In genomic region chr14:46512118-46512517, GRCm38 (mm10) we compare ENCODE assay signal across 20 mouse cellular contexts.
A peak's percentile ranks its signal among the peaks of the same experiment; 100 is the strongest.
DNase-seq lines count a peak whose midpoint lies in the region; ATAC-seq and TF ChIP-seq lines count a peak whose summit lies in the region.
"Had no signal": no experiment of that assay in that cellular context is flagged by ENCODE, and none has a peak within 500 bp of the region (broad histone marks: within the 10 kb centered on the region; RNA-seq: fewer than 3 reads in every experiment).

No protein-coding gene starts in this region.

- no peaks in the 10 kb centered on the region for H3K4me1 ChIP-seq in kidney, postnatal 0 days (replicated peaks; ENCODE audit: insufficient read depth, low read length)
- 0 out of 2 replicates have a peak, but pooled peaks cover 3% of the 10 kb centered on the region for H3K4me1 ChIP-seq in kidney, embryonic 14.5 days (ENCODE audit: control insufficient read depth, insufficient read depth, low read length)
- H3K4me1 ChIP-seq in lung, embryonic 16.5 days (replicated peaks; ENCODE audit: control insufficient read depth, insufficient read depth, low read length) = 0 out of 2 replicates have a peak, but pooled peaks cover 3% of the 10 kb centered on the region
- H3K4me1 ChIP-seq: heart, embryonic 13.5 days; limb, embryonic 13.5 days; midbrain, embryonic 10.5 days had no signal

- WGBS in kidney, postnatal 0 days = 100% methylated on average over 1 of the region's 1 CpGs
- 97% methylated on average over 1 of the region's 1 CpGs for WGBS in kidney, embryonic 14.5 days
- 94% methylated on average over 1 of the region's 1 CpGs for WGBS in lung, embryonic 16.5 days

- H3K36me3 ChIP-seq in kidney, postnatal 0 days (ENCODE audit: insufficient read depth, low read length) = no peaks in the 10 kb centered on the region
- no peaks in the 10 kb centered on the region for H3K36me3 ChIP-seq in kidney, embryonic 14.5 days (ENCODE audit: control insufficient read depth, insufficient read depth, low read length)
- H3K36me3 ChIP-seq in lung, embryonic 16.5 days (ENCODE audit: control insufficient read depth, insufficient read depth, low read length) = no peaks in the 10 kb centered on the region
- H3K36me3 ChIP-seq: heart, embryonic 13.5 days; limb, embryonic 13.5 days; midbrain, embryonic 10.5 days had no signal

- H3K27me3 ChIP-seq in kidney, postnatal 0 days (ENCODE audit: insufficient read depth, low read length) = no peaks in the 10 kb centered on the region
- no peaks in the 10 kb centered on the region for H3K27me3 ChIP-seq in kidney, embryonic 14.5 days (ENCODE audit: control insufficient read depth, insufficient read depth, low read length)
- no peaks in the 10 kb centered on the region for H3K27me3 ChIP-seq in lung, embryonic 16.5 days (ENCODE audit: control insufficient read depth, insufficient read depth, low read depth, low read length)
- H3K27me3 ChIP-seq: CH12.LX; heart, embryonic 13.5 days; limb, embryonic 13.5 days had no signal

- ATAC-seq in kidney, postnatal 0 days (replicated peaks; ENCODE audit: low FRiP score, low read depth) = no peak
- no peak for ATAC-seq in kidney, embryonic 14.5 days (ENCODE audit: low FRiP score, low TSS enrichment)
- ATAC-seq in lung, embryonic 16.5 days (ENCODE audit: low read depth) = 0 out of 2 replicates have a peak, but pooled peaks have one; percentile 20
- ATAC-seq: forebrain, embryonic 16.5 days; hindbrain, embryonic 16.5 days; intestine, postnatal 0 days had no signal

- no peak overlapping the region for H3K4me3 ChIP-seq in kidney, postnatal 0 days (replicated peaks; ENCODE audit: low read depth, low read length)
- no peak overlapping the region for H3K4me3 ChIP-seq in kidney, embryonic 14.5 days (ENCODE audit: low read length)
- no peak overlapping the region for H3K4me3 ChIP-seq in lung, embryonic 16.5 days (ENCODE audit: low read length)
- H3K4me3 ChIP-seq: erythroblast, embryonic 14.5 days; heart, embryonic 13.5 days; limb, embryonic 13.5 days; midbrain, embryonic 10.5 days had no signal

- DNase-seq in kidney, postnatal 0 days (ENCODE audit: low spot score) = peak; percentile 14
- peak; percentile 49 for DNase-seq in 3134 (ENCODE audit: extremely low read depth, insufficient read length, low spot score)
- DNase-seq in 3T3-L1 (ENCODE audit: low read depth, low spot score) = peak; percentile 75
- no peak for DNase-seq in left cerebral cortex, adult 9 months (ENCODE audit: low spot score in 2 of 2)
- no peak for DNase-seq in cerebellum, adult 8-10 months
- no peak for DNase-seq in embryo, embryonic 10.5 days (ENCODE audit: low spot score)
- DNase-seq: cerebellum, adult 11-12 months; heart, postnatal 4 days; lung, embryonic 14.5 days; thymus, postnatal 4 days had no signal

- no peaks in the 10 kb centered on the region for H3K9me3 ChIP-seq in kidney, postnatal 0 days (replicated peaks; ENCODE audit: low read length)
- no peaks in the 10 kb centered on the region for H3K9me3 ChIP-seq in kidney, embryonic 14.5 days (ENCODE audit: control insufficient read depth, low read length)
- H3K9me3 ChIP-seq in lung, embryonic 16.5 days (ENCODE audit: control insufficient read depth, low read length) = no peaks in the 10 kb centered on the region
- H3K9me3 ChIP-seq: heart, embryonic 13.5 days; limb, embryonic 13.5 days; midbrain, embryonic 10.5 days had no signal

- H3K4me2 ChIP-seq in kidney, postnatal 0 days (ENCODE audit: low read length) = no peak overlapping the region
- no peak overlapping the region for H3K4me2 ChIP-seq in kidney, embryonic 14.5 days (replicated peaks; ENCODE audit: low read depth, low read length)
- no peak overlapping the region for H3K4me2 ChIP-seq in lung, embryonic 16.5 days (ENCODE audit: low read depth, low read length)
- H3K4me2 ChIP-seq: heart, embryonic 13.5 days; limb, embryonic 13.5 days; lung, embryonic 14.5 days had no signal

- no peak overlapping the region for H3K27ac ChIP-seq in kidney, postnatal 0 days
- H3K27ac ChIP-seq in kidney, embryonic 14.5 days (ENCODE audit: low read depth, low read length) = no peak overlapping the region
- no peak overlapping the region for H3K27ac ChIP-seq in lung, embryonic 16.5 days (ENCODE audit: low read length)
- H3K27ac ChIP-seq: heart, embryonic 13.5 days; limb, embryonic 13.5 days; midbrain, embryonic 10.5 days had no signal

- H3K9ac ChIP-seq in kidney, postnatal 0 days (ENCODE audit: low read depth, low read length) = no peak overlapping the region
- H3K9ac ChIP-seq in kidney, embryonic 14.5 days (ENCODE audit: low read depth, low read length) = no peak overlapping the region
- no peak overlapping the region for H3K9ac ChIP-seq in lung, embryonic 16.5 days (ENCODE audit: low read length)
- H3K9ac ChIP-seq: heart, embryonic 13.5 days; limb, embryonic 13.5 days; lung, embryonic 14.5 days had no signal

- TF ChIP-seq CTCF in kidney, postnatal 0 days (IDR thresholded peaks at IDR 0.05; ENCODE audit: low read depth) = no peak

Comparison
In these comparisons a context has a peak if more than half of its experiments do, and no peak if none do; other contexts are left out.
1. DNase-seq: peak in kidney, postnatal 0 days (single experiment), 3134 (single experiment) and 3T3-L1 (single experiment); none in left cerebral cortex, adult 9 months (0 of 2), cerebellum, adult 8-10 months (single experiment) and embryo, embryonic 10.5 days (single experiment).